Mouse (Mus musculus): Measurements from ENCODE around the gene Itgb1. TPM values are rescaled to one million over a fixed set of nuclear protein-coding genes. Genes with fewer than 3 reads are reported as not detected.

The Itgb1 gene
- total and polyA plus RNA-seq, 3 experiments, result 62.4 to 172 (median 127) TPM

- Histone ChIP-seq H3K9ac (ENCODE audit: insufficient read depth, low read depth) (no peak overlapping the region), H3K4me1 (ENCODE audit: control insufficient read depth in 1 of 2, insufficient read depth in 2 of 2) (peaks cover 0 to 6% of the 10 kb centered on the region in 2 experiments; a peak in 1 of 4 replicates), H3K27ac (ENCODE audit: insufficient read depth, low read depth) (no peak overlapping the region), H3K4me3 (replicated peaks in 1 of 3; ENCODE audit: low read depth in 2 of 3, low read length in 2 of 3, poor library complexity in 1 of 3) (no peak overlapping the region), H3K27me3 (replicated peaks) (no peaks in the 10 kb centered on the region), H3K79me2 (replicated peaks; ENCODE audit: control insufficient read depth, extremely low read depth, insufficient read depth, poor library complexity, severe bottlenecking) (no peaks in the 10 kb centered on the region), H3K9me3 (replicated peaks; ENCODE audit: low read length) (no peaks in the 10 kb centered on the region), H3K36me3 (replicated peaks in 1 of 2; ENCODE audit: control insufficient read depth in 1 of 2, insufficient read depth in 1 of 2, low read length in 1 of 2) (peaks cover 26 to 81% of the 10 kb centered on the region in 2 experiments), H3K4me2 (ENCODE audit: insufficient read depth, low read depth, poor library complexity, severe bottlenecking) (no peak overlapping the region)
- dilution Hi-C loops (cut with MboI; ENCODE audit: extremely low pct_ligation_motif_present, extremely low pct_unique_long_range_greater_than_20kb, low sequenced_read_pairs) (no loop called here), in situ Hi-C loops (cut with MboI; ENCODE audit: low pct_ligation_motif_present, low pct_unique_long_range_greater_than_20kb, low sequenced_read_pairs) (no loop called here)
- DNase-seq (ENCODE audit: extremely low read depth), result no peak
- TF ChIP-seq ZKSCAN1 (IDR thresholded peaks at IDR 0.05; ENCODE audit: borderline replicate concordance, low read depth, low read length) (no peak), CHD2 (IDR thresholded peaks at IDR 0.05; ENCODE audit: low read length) (no peak), MAX (IDR thresholded peaks at IDR 0.05; ENCODE audit: low read length) (no peak), PAX5 (IDR thresholded peaks at IDR 0.05; ENCODE audit: low read length) (no peak), RAD21 (IDR thresholded peaks at IDR 0.05; ENCODE audit: low read depth, low read length) (no peak), E2F4 (IDR thresholded peaks at IDR 0.05; ENCODE audit: insufficient replicate concordance, low read depth, low read length) (no peak), MAFK (IDR thresholded peaks at IDR 0.05; ENCODE audit: insufficient replicate concordance, low read length) (no peak), MEF2A (IDR thresholded peaks at IDR 0.05; ENCODE audit: borderline replicate concordance, low read depth, low read length) (no peak), USF2 (conservative IDR thresholded peaks at IDR 0.05; ENCODE audit: low read depth, low read length) (no peak), TCF12 (IDR thresholded peaks at IDR 0.05; ENCODE audit: low read depth, low read length) (no peak), POLR2A (IDR thresholded peaks at IDR 0.05; ENCODE audit: low read depth, low read length) (no peak), SIN3A (IDR thresholded peaks at IDR 0.05; ENCODE audit: low read length) (no peak), BHLHE40 (IDR thresholded peaks at IDR 0.05; ENCODE audit: low read depth, low read length) (no peak), KAT2A (IDR thresholded peaks at IDR 0.05; ENCODE audit: insufficient replicate concordance, low read length) (no peak), HCFC1 (IDR thresholded peaks at IDR 0.05; ENCODE audit: low read depth, low read length) (no peak), USF1 (IDR thresholded peaks at IDR 0.05; ENCODE audit: low read depth, low read length) (no peak)
These were observed 41.8 kb downstream of the Itgb1 start for GRCm38 (mm10) chr8:128727213-128727612.

GRCm38 (mm10) chr8:128732254-128732653 is 46.8 kb downstream of the Itgb1 start:
- H3K9me3 ChIP-seq (replicated peaks; ENCODE audit: low read length), result no peaks in the 10 kb centered on the region
- H3K4me1 ChIP-seq (ENCODE audit: control insufficient read depth in 1 of 2, insufficient read depth in 2 of 2), result peaks cover 0 to 6% of the 10 kb centered on the region in 2 experiments; a peak in 1 of 4 replicates
- H3K9ac ChIP-seq (ENCODE audit: insufficient read depth, low read depth), result no peak overlapping the region
- no peak for DNase-seq (ENCODE audit: extremely low read depth)
- no peak overlapping the region for H3K4me2 ChIP-seq (ENCODE audit: insufficient read depth, low read depth, poor library complexity, severe bottlenecking)
- H3K27me3 ChIP-seq (replicated peaks), result no peaks in the 10 kb centered on the region
- no peak overlapping the region for H3K27ac ChIP-seq (ENCODE audit: insufficient read depth, low read depth)
- dilution Hi-C loops (cut with MboI; ENCODE audit: extremely low pct_ligation_motif_present, extremely low pct_unique_long_range_greater_than_20kb, low sequenced_read_pairs), result no loop called here
- no peaks in the 10 kb centered on the region for H3K79me2 ChIP-seq (replicated peaks; ENCODE audit: control insufficient read depth, extremely low read depth, insufficient read depth, poor library complexity, severe bottlenecking)
- TF ChIP-seq MAFK (IDR thresholded peaks at IDR 0.05; ENCODE audit: insufficient replicate concordance, low read length) (no peak), UBTF (IDR thresholded peaks at IDR 0.05; ENCODE audit: low read depth, low read length) (no peak), RCOR1 (conservative IDR thresholded peaks at IDR 0.05; ENCODE audit: low read depth, low read length) (no peak), ZKSCAN1 (IDR thresholded peaks at IDR 0.05; ENCODE audit: borderline replicate concordance, low read depth, low read length) (no peak), NRF1 (IDR thresholded peaks at IDR 0.05; ENCODE audit: low read depth, low read length) (no peak), MAX (IDR thresholded peaks at IDR 0.05; ENCODE audit: low read length) (no peak), POLR2AphosphoS2 (IDR thresholded peaks at IDR 0.05; ENCODE audit: low read depth, low read length) (no peak), SIN3A (IDR thresholded peaks at IDR 0.05; ENCODE audit: low read length) (no peak), BHLHE40 (IDR thresholded peaks at IDR 0.05; ENCODE audit: low read depth, low read length) (no peak), ZNF384 (IDR thresholded peaks at IDR 0.05; ENCODE audit: low read depth, low read length) (no peak), ZMIZ1 (IDR thresholded peaks at IDR 0.05; ENCODE audit: low read depth, low read length) (no peak), IRF4 (IDR thresholded peaks at IDR 0.05; ENCODE audit: low read depth, low read length) (no peak), KAT2A (IDR thresholded peaks at IDR 0.05; ENCODE audit: insufficient replicate concordance, low read length) (no peak), RAD21 (IDR thresholded peaks at IDR 0.05; ENCODE audit: low read depth, low read length) (no peak), JUN (IDR thresholded peaks at IDR 0.05; ENCODE audit: insufficient read depth, low read depth, low read length) (no peak), MEF2A (IDR thresholded peaks at IDR 0.05; ENCODE audit: borderline replicate concordance, low read depth, low read length) (no peak), SMC3 (IDR thresholded peaks at IDR 0.05; ENCODE audit: low read depth, low read length) (no peak), ETS1 (conservative IDR thresholded peaks at IDR 0.05; ENCODE audit: low read depth, low read length) (no peak)
- in situ Hi-C loops (cut with MboI; ENCODE audit: low pct_ligation_motif_present, low pct_unique_long_range_greater_than_20kb, low sequenced_read_pairs), result no loop called here
- H3K4me3 ChIP-seq (replicated peaks in 1 of 3; ENCODE audit: low read depth in 2 of 3, low read length in 2 of 3, poor library complexity in 1 of 3), result no peak overlapping the region
- H3K36me3 ChIP-seq (replicated peaks in 1 of 2; ENCODE audit: control insufficient read depth in 1 of 2, insufficient read depth in 1 of 2, low read length in 1 of 2), result peaks cover 16 to 72% of the 10 kb centered on the region in 2 experiments

Data from CH12.LX (cell line).